Mouse (Mus musculus) hindbrain, embryonic 10.5 days (tissue): ENCODE measurements around the gene Kcnq1. TPM values are rescaled to one million over a fixed set of nuclear protein-coding genes. Genes with fewer than 3 reads are reported as not detected.
A peak's percentile ranks its signal among the peaks of the same experiment; 100 is the strongest.

Source experiments
- DNase-seq: peaks from one replicate; pipeline ENCODE4 v3.0.0-alpha.2; 2017; ENCODE audit warnings: low spot score
- H3K27ac ChIP-seq: fragments of 300-500 bp; sonication (generic); 2 replicates; pipeline ENCODE4 v1.5.1; 2016; ENCODE audit warnings: mild to moderate bottlenecking, moderate library complexity
- H3K27me3 ChIP-seq: fragments of 300-500 bp; sonication (generic); 2 replicates; pipeline ENCODE4 v1.6.1; 2016; ENCODE audit warnings: mild to moderate bottlenecking; ENCODE audit not compliant: poor library complexity, insufficient read depth, severe bottlenecking
- H3K36me3 ChIP-seq: fragments of 300-500 bp; sonication (generic); 2 replicates; pipeline ENCODE4 v1.6.1; 2016; ENCODE audit warnings: mild to moderate bottlenecking, moderate library complexity
- H3K4me1 ChIP-seq: fragments of 300-500 bp; sonication (generic); replicated peaks from 2 replicates; pipeline ENCODE4 v1.6.1; 2016; ENCODE audit warnings: mild to moderate bottlenecking
- H3K4me3 ChIP-seq: fragments of 300-500 bp; sonication (generic); 2 replicates; pipeline ENCODE4 v1.5.1; 2016; ENCODE audit warnings: mild to moderate bottlenecking, moderate library complexity
- H3K9me3 ChIP-seq: fragments of 300-500 bp; sonication (generic); 2 replicates; pipeline ENCODE4 v1.6.1; 2016; ENCODE audit warnings: mild to moderate bottlenecking, moderate library complexity
- WGBS: fragments of 180-500 bp; shearing (Covaris S2); methylation state at CpG from one replicate; pipeline ENCODE4 v1.1.7; 2016; 5-methylcytosine and 5-hydroxymethylcytosine counted together
- polyA plus RNA-seq: library from polyadenylated mRNA; unstranded; fragments of >200 nt; fragmentation: Nextera tagmentation; extraction: Ambion mirVana; gene quantifications from 2 replicates; pipeline ENCODE4 v1.2.1, GENCODE M21; 2016

The Kcnq1 gene
- polyA plus RNA-seq, 1 experiment from 2014 or later = 2.3 TPM

GRCm38 (mm10) chr7:143275030-143275429 lies 168.9 kb downstream of the Kcnq1 start:
- Histone ChIP-seq H3K27me3 (no peaks in the 10 kb centered on the region), H3K36me3 (peaks cover 89% of the 10 kb centered on the region), H3K9me3 (peaks cover under 1% of the 10 kb centered on the region; the same call in 1 of the 2 replicates), H3K4me1 (no peaks in the 10 kb centered on the region), H3K4me3 (no peak overlapping the region), H3K27ac (no peak overlapping the region)
- DNase-seq = no peak
- WGBS = 92% methylated on average over 7 of the region's 7 CpGs

GRCm38 (mm10) chr7:143283625-143284024 lies 177.5 kb downstream of the Kcnq1 start:
- H3K27me3 ChIP-seq = no peaks in the 10 kb centered on the region
- peaks cover 40% of the 10 kb centered on the region for H3K4me1 ChIP-seq
- no peak overlapping the region for H3K27ac ChIP-seq
- 84% methylated on average over 2 of the region's 2 CpGs for WGBS
- H3K4me3 ChIP-seq = no peak overlapping the region
- DNase-seq = no peak
- H3K36me3 ChIP-seq = peaks cover 80% of the 10 kb centered on the region
- no peaks in the 10 kb centered on the region for H3K9me3 ChIP-seq

- H3K4me1 ChIP-seq = peaks cover 52% of the 10 kb centered on the region
- H3K4me3 ChIP-seq = no peak overlapping the region
- no peak for DNase-seq
- H3K36me3 ChIP-seq = peaks cover 77% of the 10 kb centered on the region
- H3K27ac ChIP-seq = no peak overlapping the region
- 61% methylated on average over 1 of the region's 1 CpGs for WGBS
- H3K27me3 ChIP-seq = no peaks in the 10 kb centered on the region
- H3K9me3 ChIP-seq = no peaks in the 10 kb centered on the region
Observed at GRCm38 (mm10) chr7:143284866-143285265, 178.7 kb downstream of the Kcnq1 start.

GRCm38 (mm10) chr7:143285440-143285839 lies 179.3 kb downstream of the Kcnq1 start:
- Histone ChIP-seq H3K27ac (no peak overlapping the region), H3K27me3 (no peaks in the 10 kb centered on the region), H3K4me3 (no peak overlapping the region), H3K36me3 (peaks cover 71% of the 10 kb centered on the region), H3K4me1 (peaks cover 58% of the 10 kb centered on the region), H3K9me3 (no peaks in the 10 kb centered on the region)
- DNase-seq = no peak
- 86% methylated on average over 3 of the region's 3 CpGs for WGBS

- Histone ChIP-seq H3K27me3 (no peaks in the 10 kb centered on the region), H3K27ac (no peak overlapping the region), H3K36me3 (peaks cover 73% of the 10 kb centered on the region), H3K9me3 (no peaks in the 10 kb centered on the region), H3K4me3 (no peak overlapping the region), H3K4me1 (peaks cover 70% of the 10 kb centered on the region)
- no peak for DNase-seq
- 65% methylated on average over 8 of the region's 8 CpGs for WGBS
Observed at GRCm38 (mm10) chr7:143286532-143287290, 180.5 kb downstream of the Kcnq1 start.

GRCm38 (mm10) chr7:143288135-143288534 lies 182.0 kb downstream of the Kcnq1 start:
- Histone ChIP-seq H3K4me1 (peaks cover 83% of the 10 kb centered on the region), H3K27ac (no peak overlapping the region), H3K27me3 (no peaks in the 10 kb centered on the region), H3K36me3 (peaks cover 60% of the 10 kb centered on the region), H3K4me3 (no peak overlapping the region), H3K9me3 (no peaks in the 10 kb centered on the region)
- no peak for DNase-seq
- WGBS = 94% methylated on average over 7 of the region's 7 CpGs

GRCm38 (mm10) chr7:143289082-143289849 lies 183.1 kb downstream of the Kcnq1 start:
- Histone ChIP-seq H3K36me3 (peaks cover 49% of the 10 kb centered on the region), H3K4me3 (no peak overlapping the region), H3K9me3 (no peaks in the 10 kb centered on the region), H3K27me3 (no peaks in the 10 kb centered on the region), H3K27ac (peak overlapping the region; percentile 35; the same call in 1 of the 2 replicates), H3K4me1 (peaks cover 79% of the 10 kb centered on the region)
- no peak for DNase-seq
- WGBS = 66% methylated on average over 3 of the region's 3 CpGs

GRCm38 (mm10) chr7:143294690-143295355 lies 188.7 kb downstream of the Kcnq1 start:
- DNase-seq = no peak
- H3K27me3 ChIP-seq = no peaks in the 10 kb centered on the region
- H3K36me3 ChIP-seq = peaks cover 18% of the 10 kb centered on the region; the same call in 1 of the 2 replicates
- peaks cover 23% of the 10 kb centered on the region for H3K9me3 ChIP-seq
- H3K27ac ChIP-seq = peak overlapping the region; percentile 87
- peaks cover 36% of the 10 kb centered on the region for H3K4me1 ChIP-seq
- WGBS = 40% methylated on average over 20 of the region's 20 CpGs
- H3K4me3 ChIP-seq = peak overlapping the region; percentile 68

GRCm38 (mm10) chr7:143295356-143296000 lies 189.3 kb downstream of the Kcnq1 start:
- peak; percentile 46 for DNase-seq
- 55% methylated on average over 47 of the region's 47 CpGs for WGBS
- Histone ChIP-seq H3K36me3 (peaks cover 17% of the 10 kb centered on the region; the same call in 1 of the 2 replicates), H3K9me3 (peaks cover 23% of the 10 kb centered on the region), H3K4me3 (peak overlapping the region; percentile 68), H3K27ac (peak overlapping the region; percentile 87), H3K27me3 (no peaks in the 10 kb centered on the region), H3K4me1 (peaks cover 36% of the 10 kb centered on the region)

GRCm38 (mm10) chr7:143296001-143296379 lies 189.8 kb downstream of the Kcnq1 start:
- peaks cover 23% of the 10 kb centered on the region for H3K9me3 ChIP-seq
- H3K4me1 ChIP-seq = peaks cover 33% of the 10 kb centered on the region
- DNase-seq = peak; percentile 41
- peaks cover 12% of the 10 kb centered on the region; the same call in 1 of the 2 replicates for H3K36me3 ChIP-seq
- peak overlapping the region; percentile 68 for H3K4me3 ChIP-seq
- no peaks in the 10 kb centered on the region for H3K27me3 ChIP-seq
- WGBS = 44% methylated on average over 20 of the region's 20 CpGs
- peak overlapping the region; percentile 87 for H3K27ac ChIP-seq

- H3K9me3 ChIP-seq = peaks cover 23% of the 10 kb centered on the region
- no peaks in the 10 kb centered on the region for H3K27me3 ChIP-seq
- H3K36me3 ChIP-seq = peaks cover 9% of the 10 kb centered on the region; the same call in 1 of the 2 replicates
- peak; percentile 89 for DNase-seq
- 50% methylated on average over 17 of the region's 17 CpGs for WGBS
- peak overlapping the region; percentile 68 for H3K4me3 ChIP-seq
- H3K4me1 ChIP-seq = peaks cover 29% of the 10 kb centered on the region
- peak overlapping the region; percentile 87 for H3K27ac ChIP-seq
Observed at GRCm38 (mm10) chr7:143296384-143296801, 190.2 kb downstream of the Kcnq1 start.

GRCm38 (mm10) chr7:143300037-143300436 lies 193.9 kb downstream of the Kcnq1 start:
- peaks cover 5% of the 10 kb centered on the region; the same call in 1 of the 2 replicates for H3K36me3 ChIP-seq
- H3K4me1 ChIP-seq = peaks cover 32% of the 10 kb centered on the region
- H3K27ac ChIP-seq = peak overlapping the region; percentile 67
- H3K9me3 ChIP-seq = peaks cover 18% of the 10 kb centered on the region
- peak; percentile 23 for DNase-seq
- H3K4me3 ChIP-seq = no peak overlapping the region
- 61% methylated on average over 7 of the region's 7 CpGs for WGBS
- H3K27me3 ChIP-seq = peaks cover 3% of the 10 kb centered on the region; the same call in 1 of the 2 replicates
